Comparison of ENCODE assay signal across 9 mouse cellular contexts in the genomic region with DNA sequence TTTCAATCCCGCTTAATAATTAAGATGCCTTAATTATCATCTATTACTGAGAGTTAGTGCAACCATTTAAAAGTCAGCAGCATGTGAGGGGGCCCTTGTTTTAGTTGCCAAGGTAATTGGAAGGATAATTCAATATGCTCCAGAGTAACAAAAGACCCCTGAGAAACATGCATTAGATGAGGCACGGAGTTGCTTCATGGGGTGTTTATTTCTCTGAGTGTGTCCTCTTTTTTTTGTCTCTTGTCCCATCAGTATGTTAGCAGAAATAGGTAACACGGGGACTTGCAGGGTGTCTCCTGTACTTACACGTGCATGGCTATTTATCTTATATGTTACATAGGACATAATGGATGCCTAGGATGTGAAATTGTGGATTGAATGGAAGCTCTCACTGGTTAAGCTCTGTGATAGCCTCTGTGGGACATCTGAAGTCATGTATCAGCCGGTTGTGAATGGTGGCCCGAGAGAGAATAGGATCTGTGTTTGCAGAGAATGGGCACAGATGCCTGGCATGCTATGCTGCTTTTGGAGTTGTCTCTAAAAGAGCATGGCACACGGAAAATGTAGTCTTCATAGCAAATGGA. TPM values are rescaled to one million over a fixed set of nuclear protein-coding genes. Genes with fewer than 3 reads are reported as not detected.
DNase-seq lines count a peak whose midpoint lies in the region; ATAC-seq lines count a peak whose summit lies in the region.
"Had no signal": no experiment of that assay in that cellular context is flagged by ENCODE, and none has a peak within 500 bp of the region (broad histone marks: within the 10 kb centered on the region; RNA-seq: fewer than 3 reads in every experiment).

No protein-coding gene starts in this region.

- no peaks in the 10 kb centered on the region for H3K27me3 ChIP-seq in forebrain, embryonic 15.5 days
- no peaks in the 10 kb centered on the region for H3K27me3 ChIP-seq in limb, embryonic 15.5 days

- peaks cover 21% of the 10 kb centered on the region for H3K4me1 ChIP-seq in forebrain, embryonic 15.5 days
- peaks cover 7% of the 10 kb centered on the region; the same call in 1 of the 2 replicates for H3K4me1 ChIP-seq in limb, embryonic 15.5 days

- DNase-seq in right cerebral cortex, adult 2 months (ENCODE audit: low spot score in 2 of 2): peak; percentile 11 to 30
- no peak for DNase-seq in right cerebral cortex, postnatal 36 days (ENCODE audit: low spot score in 2 of 2)
- no peak for DNase-seq in ovary, postnatal 14 days (ENCODE audit: low spot score)
- DNase-seq in gastrocnemius, postnatal 36 days: no peak
- no peak for DNase-seq in cerebellum, adult 8-10 months
- DNase-seq: thymus, postnatal 14 days had no signal

- no peaks in the 10 kb centered on the region for H3K9me3 ChIP-seq in forebrain, embryonic 15.5 days
- H3K9me3 ChIP-seq in limb, embryonic 15.5 days: no peaks in the 10 kb centered on the region

- H3K4me3 ChIP-seq in forebrain, embryonic 15.5 days: peak overlapping the region; percentile 49
- H3K4me3 ChIP-seq in limb, embryonic 15.5 days: peak overlapping the region; percentile 29; the same call in 1 of the 2 replicates
- H3K4me3 ChIP-seq: myocyte had no signal

- peak overlapping the region; percentile 41 for H3K4me2 ChIP-seq in forebrain, embryonic 15.5 days (replicated peaks)
- peak overlapping the region; percentile 43; the same call in 1 of the 2 replicates for H3K4me2 ChIP-seq in limb, embryonic 15.5 days

- peak overlapping the region; percentile 68 for H3K9ac ChIP-seq in forebrain, embryonic 15.5 days (replicated peaks)
- H3K9ac ChIP-seq in limb, embryonic 15.5 days: no peak overlapping the region

- WGBS in forebrain, embryonic 15.5 days: 3% methylated on average over 7 of the region's 7 CpGs
- WGBS in limb, embryonic 15.5 days: 77% methylated on average over 7 of the region's 7 CpGs

- peak overlapping the region; percentile 92 for H3K27ac ChIP-seq in forebrain, embryonic 15.5 days (replicated peaks)
- H3K27ac ChIP-seq in limb, embryonic 15.5 days: no peak overlapping the region

- no peaks in the 10 kb centered on the region; the same call in 1 of the 2 replicates for H3K36me3 ChIP-seq in forebrain, embryonic 15.5 days
- H3K36me3 ChIP-seq in limb, embryonic 15.5 days: no peaks in the 10 kb centered on the region

- intact Hi-C loops in gastrocnemius, postnatal 36 days (cut with DNase I): no loop called here

- ATAC-seq in forebrain, embryonic 15.5 days (replicated peaks): peak; percentile 20
- ATAC-seq in limb, embryonic 15.5 days (ENCODE audit: insufficient number of reproducible peaks, low FRiP score, low TSS enrichment, low read depth): no peak

RNA-seq across cellular contexts. Expression of gene Sorbs2, which starts 1.0 kb away (rescaled TPM):
- 100 and 106 TPM in 2 replicates for polyA plus RNA-seq in forebrain, embryonic 15.5 days (2015; fragmentation: Nextera tagmentation; extraction: Ambion mirVana)
- polyA plus RNA-seq in limb, embryonic 15.5 days (2015; fragmentation: Nextera tagmentation; extraction: Ambion mirVana): 34.9 and 40.6 TPM in 2 replicates
- 10 to 100 TPM; 23.2 to 37.8 TPM for total RNA-seq in gastrocnemius, postnatal 36 days (2021)

Comparison
In these comparisons a context has a peak if more than half of its experiments do, and no peak if none do; other contexts are left out.
1. DNase-seq: peak in right cerebral cortex, adult 2 months (2 of 2); none in right cerebral cortex, postnatal 36 days (0 of 2), ovary, postnatal 14 days (single experiment), gastrocnemius, postnatal 36 days (0 of 2) and cerebellum, adult 8-10 months (single experiment).